Mouse (Mus musculus): ENCODE results near the gene Gsta2. TPM values are rescaled to one million over a fixed set of nuclear protein-coding genes. Genes with fewer than 3 reads are reported as not detected.
"Not testable (repeated sequence)": the region's sequence is repeated elsewhere in the genome, so short reads cannot be mapped to it uniquely, and the experiment has no call there.

Gene Gsta2
- polyA plus RNA-seq, 1 experiment from 2014 or later = 15.4 TPM

GRCm38 (mm10) chr9:78363374-78363773 lies 7.8 kb upstream of the Gsta2 start:
- Histone ChIP-seq H3K4me1 (no peaks in the 10 kb centered on the region), H3K27ac (no peak overlapping the region), H3K9ac (no peak overlapping the region), H3K4me3 (no peak overlapping the region), H3K4me2 (no peak overlapping the region), H3K36me3 (no peaks in the 10 kb centered on the region), H3K9me3 (no peaks in the 10 kb centered on the region), H3K27me3 (no peaks in the 10 kb centered on the region)
- no peak for ATAC-seq (ENCODE audit: insufficient number of reproducible peaks, low FRiP score, low TSS enrichment, low read depth)
- 49% methylated on average over 6 of the region's 6 CpGs for WGBS

GRCm38 (mm10) chr9:78360484-78360872 lies 4.9 kb upstream of the Gsta2 start:
- WGBS = 53% methylated on average over 2 of the region's 2 CpGs
- Histone ChIP-seq H3K9ac (no peak overlapping the region), H3K4me1 (no peaks in the 10 kb centered on the region), H3K36me3 (no peaks in the 10 kb centered on the region), H3K9me3 (no peaks in the 10 kb centered on the region), H3K4me2 (no peak overlapping the region), H3K27me3 (no peaks in the 10 kb centered on the region), H3K4me3 (no peak overlapping the region), H3K27ac (no peak overlapping the region)
- ATAC-seq (ENCODE audit: insufficient number of reproducible peaks, low FRiP score, low TSS enrichment, low read depth) = no peak

DNA sequence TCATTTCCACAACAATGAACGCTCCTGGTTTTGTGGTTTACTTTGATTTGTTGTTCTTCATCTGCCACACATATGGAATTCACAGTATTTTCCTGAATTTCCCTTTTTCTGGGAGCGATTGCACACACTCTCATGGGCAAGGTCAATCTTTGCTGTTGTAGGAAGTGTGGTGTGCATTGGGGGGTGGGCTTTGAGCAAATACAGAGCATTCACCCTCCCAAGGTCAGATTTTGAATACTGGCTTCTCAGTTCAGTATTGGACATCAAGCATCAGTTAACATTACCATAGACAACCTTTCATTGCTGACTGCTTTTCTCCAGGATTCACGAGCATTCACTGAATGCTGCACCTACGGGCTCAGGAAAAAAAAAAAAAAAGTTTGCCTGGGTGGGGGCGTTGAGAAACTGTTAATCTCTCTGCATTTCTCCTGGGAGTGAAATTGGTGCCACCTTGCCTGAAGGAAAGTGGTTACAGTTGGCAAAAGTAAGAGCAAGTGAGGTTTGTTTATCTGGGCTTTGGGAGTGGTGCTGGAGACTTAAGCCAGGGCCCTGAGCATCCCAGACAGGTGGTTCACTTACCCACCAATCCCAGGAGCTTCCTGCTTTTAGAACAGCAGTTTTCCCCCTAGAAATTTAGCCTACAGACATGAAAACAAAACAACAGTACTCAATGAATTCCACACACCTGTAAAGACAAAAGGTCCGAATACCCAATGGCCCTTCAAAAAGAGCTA lies 4.3 kb upstream of the Gsta2 start:
- Histone ChIP-seq H3K4me2 (no peak overlapping the region), H3K4me1 (no peaks in the 10 kb centered on the region), H3K27me3 (no peaks in the 10 kb centered on the region), H3K36me3 (no peaks in the 10 kb centered on the region), H3K27ac (no peak overlapping the region), H3K4me3 (no peak overlapping the region), H3K9me3 (no peaks in the 10 kb centered on the region), H3K9ac (no peak overlapping the region)
- 75% methylated on average over 6 of the region's 6 CpGs for WGBS
- no peak for ATAC-seq (ENCODE audit: insufficient number of reproducible peaks, low FRiP score, low TSS enrichment, low read depth)

GRCm38 (mm10) chr9:78358053-78358452 lies 2.5 kb upstream of the Gsta2 start:
- Histone ChIP-seq H3K27ac (no peak overlapping the region), H3K4me2 (no peak overlapping the region), H3K27me3 (no peaks in the 10 kb centered on the region), H3K9me3 (no peaks in the 10 kb centered on the region), H3K4me1 (no peaks in the 10 kb centered on the region), H3K4me3 (no peak overlapping the region), H3K36me3 (no peaks in the 10 kb centered on the region), H3K9ac (no peak overlapping the region)
- 0 out of 2 replicates have a peak, but pooled peaks have one; percentile 30 for ATAC-seq (ENCODE audit: insufficient number of reproducible peaks, low FRiP score, low TSS enrichment, low read depth)
- 11% methylated on average over 9 of the region's 9 CpGs for WGBS

DNA sequence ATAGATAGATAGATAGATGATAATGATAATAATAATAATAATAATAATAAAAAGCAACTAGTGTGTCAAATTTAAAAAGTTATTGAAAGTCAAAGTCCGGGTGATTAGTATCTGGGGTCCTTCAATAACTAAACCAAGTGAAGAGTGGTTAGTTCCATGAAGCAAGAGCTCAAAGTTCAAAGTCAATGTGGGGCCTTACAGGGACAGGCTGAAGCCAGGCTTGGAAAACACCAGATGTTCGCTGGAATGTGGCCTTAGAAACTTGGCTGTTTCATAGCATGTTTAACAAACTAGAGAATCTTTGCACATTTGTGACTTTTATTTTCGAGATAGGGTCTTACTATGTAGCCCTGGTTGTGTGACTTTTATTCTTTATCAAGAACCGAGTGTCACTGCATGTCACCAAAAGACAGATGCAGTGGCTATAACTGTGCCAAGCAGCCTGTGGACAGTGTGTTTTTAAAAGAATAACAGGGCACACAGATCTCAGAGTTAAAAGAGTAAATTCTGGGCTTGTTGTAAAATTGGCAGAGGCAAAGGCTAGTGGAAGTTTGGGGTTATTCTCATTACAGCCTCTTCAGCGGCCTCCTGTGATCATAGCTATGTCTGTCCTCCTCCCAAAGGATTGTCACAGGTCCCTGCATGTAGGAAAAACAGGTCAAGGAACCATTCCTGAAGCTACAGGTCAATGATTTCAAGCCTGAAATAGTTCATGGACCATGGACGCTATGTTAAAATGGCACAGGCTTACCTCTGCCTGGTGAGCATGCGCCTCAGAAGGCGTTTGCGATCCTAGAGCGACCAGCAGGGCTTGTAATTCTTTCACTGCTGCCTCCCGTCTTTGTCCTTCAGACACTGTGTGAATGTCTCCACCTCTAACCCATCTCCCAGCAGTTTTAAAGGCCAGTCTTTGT lies 666 bp downstream of the Gsta2 start:
- H3K27ac ChIP-seq = no peak overlapping the region
- H3K9ac ChIP-seq = no peak overlapping the region
- no peaks in the 10 kb centered on the region for H3K36me3 ChIP-seq
- no peaks in the 10 kb centered on the region for H3K27me3 ChIP-seq
- no peaks in the 10 kb centered on the region for H3K4me1 ChIP-seq
- no peak overlapping the region for H3K4me2 ChIP-seq
- WGBS = 69% methylated on average over 11 of the region's 11 CpGs
- no peak overlapping the region for H3K4me3 ChIP-seq
- H3K9me3 ChIP-seq = no peaks in the 10 kb centered on the region
- ATAC-seq (ENCODE audit: insufficient number of reproducible peaks, low FRiP score, low TSS enrichment, low read depth) = no peak

DNA sequence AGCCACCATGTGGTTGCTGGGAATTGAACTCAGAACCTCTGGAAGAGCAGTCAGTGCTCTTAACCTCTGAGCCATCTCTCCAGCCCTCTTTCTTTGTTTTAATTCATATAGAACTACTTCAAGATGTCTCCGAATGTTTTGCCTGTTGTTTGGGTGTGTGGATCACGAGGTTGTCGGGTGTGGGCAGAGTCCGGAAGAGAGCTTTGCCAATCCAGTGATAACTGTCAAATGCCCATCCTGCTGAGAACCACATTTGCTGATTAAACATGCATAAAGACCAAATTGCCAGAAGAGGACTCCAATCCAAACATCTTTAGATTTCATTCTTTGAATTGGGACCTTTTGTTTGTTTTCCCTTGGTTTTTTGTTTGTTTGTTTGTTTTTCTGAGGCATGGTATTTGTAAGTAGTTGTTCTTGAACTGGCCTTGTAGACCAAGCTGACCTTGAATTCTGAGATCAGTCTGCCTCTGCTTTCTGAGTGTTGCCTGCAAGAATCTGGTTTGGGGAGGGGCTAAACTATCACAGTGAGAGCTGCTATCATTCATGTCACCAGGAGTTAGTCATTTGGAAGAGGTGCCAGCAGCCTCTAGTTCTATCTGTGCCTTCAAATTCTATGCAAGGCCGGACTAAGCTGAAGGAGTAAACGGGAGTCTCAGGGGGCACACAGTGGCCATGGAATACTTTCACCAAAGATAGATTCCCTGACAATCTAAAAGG lies 3.9 kb downstream of the Gsta2 start:
- no peak overlapping the region for H3K4me2 ChIP-seq
- H3K27me3 ChIP-seq = no peaks in the 10 kb centered on the region
- no peak overlapping the region for H3K4me3 ChIP-seq
- no peak overlapping the region for H3K9ac ChIP-seq
- 82% methylated on average over 6 of the region's 6 CpGs for WGBS
- no peak overlapping the region for H3K27ac ChIP-seq
- H3K9me3 ChIP-seq = no peaks in the 10 kb centered on the region
- no peaks in the 10 kb centered on the region for H3K36me3 ChIP-seq
- H3K4me1 ChIP-seq = no peaks in the 10 kb centered on the region
- no peak for ATAC-seq (ENCODE audit: insufficient number of reproducible peaks, low FRiP score, low TSS enrichment, low read depth)

- H3K27me3 ChIP-seq; H3K9ac ChIP-seq; ATAC-seq (ENCODE audit: insufficient number of reproducible peaks, low FRiP score, low TSS enrichment, low read depth); H3K4me3 ChIP-seq; H3K4me2 ChIP-seq; H3K36me3 ChIP-seq; H3K9me3 ChIP-seq; H3K27ac ChIP-seq; H3K4me1 ChIP-seq: not testable (repeated sequence)
These were observed 5.6 kb downstream of the Gsta2 start for GRCm38 (mm10) chr9:78350007-78350406.

DNA sequence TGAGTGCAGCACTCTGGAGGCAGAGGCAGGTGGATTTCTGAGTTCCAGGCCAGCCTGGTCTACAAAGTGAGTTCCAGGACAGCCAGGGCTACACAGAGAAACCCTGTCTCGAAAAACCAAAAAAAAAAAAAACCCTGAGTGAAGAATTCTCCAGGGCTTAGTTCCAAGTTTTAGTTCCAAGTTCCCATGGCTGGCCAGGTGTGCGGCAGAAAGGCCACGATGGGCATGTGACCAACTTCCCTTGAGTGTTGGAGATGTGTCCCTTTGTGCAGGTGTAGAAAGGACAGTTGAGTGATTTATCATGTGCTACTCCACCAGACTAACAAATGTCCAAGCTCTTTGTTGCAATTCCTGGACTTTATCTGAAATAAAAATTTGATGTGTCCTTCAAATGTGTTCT lies 6.4 kb downstream of the Gsta2 start:
- not testable (repeated sequence) for H3K9ac ChIP-seq; H3K4me3 ChIP-seq; H3K27me3 ChIP-seq; H3K36me3 ChIP-seq; H3K27ac ChIP-seq; H3K4me1 ChIP-seq; ATAC-seq (ENCODE audit: insufficient number of reproducible peaks, low FRiP score, low TSS enrichment, low read depth); H3K4me2 ChIP-seq; H3K9me3 ChIP-seq
- 73% methylated on average over 3 of the region's 3 CpGs for WGBS

- not testable (repeated sequence) for H3K27ac ChIP-seq; H3K9ac ChIP-seq; H3K4me3 ChIP-seq; H3K9me3 ChIP-seq; H3K36me3 ChIP-seq; H3K27me3 ChIP-seq; ATAC-seq (ENCODE audit: insufficient number of reproducible peaks, low FRiP score, low TSS enrichment, low read depth); H3K4me1 ChIP-seq; H3K4me2 ChIP-seq
- WGBS = 60% methylated on average over 6 of the region's 6 CpGs
These were observed 7.2 kb downstream of the Gsta2 start for GRCm38 (mm10) chr9:78348206-78349004.

- H3K27ac ChIP-seq = no peak overlapping the region
- H3K4me1 ChIP-seq = no peaks in the 10 kb centered on the region
- H3K27me3 ChIP-seq = no peaks in the 10 kb centered on the region
- H3K4me3 ChIP-seq = no peak overlapping the region
- no peaks in the 10 kb centered on the region for H3K36me3 ChIP-seq
- ATAC-seq (ENCODE audit: insufficient number of reproducible peaks, low FRiP score, low TSS enrichment, low read depth) = 0 out of 2 replicates have a peak, but pooled peaks have one; percentile 30
- H3K9ac ChIP-seq = no peak overlapping the region
- no peaks in the 10 kb centered on the region for H3K9me3 ChIP-seq
- no peak overlapping the region for H3K4me2 ChIP-seq
- WGBS = 61% methylated on average over 3 of the region's 3 CpGs
These were observed 8.6 kb downstream of the Gsta2 start for GRCm38 (mm10) chr9:78347004-78347403.

DNA sequence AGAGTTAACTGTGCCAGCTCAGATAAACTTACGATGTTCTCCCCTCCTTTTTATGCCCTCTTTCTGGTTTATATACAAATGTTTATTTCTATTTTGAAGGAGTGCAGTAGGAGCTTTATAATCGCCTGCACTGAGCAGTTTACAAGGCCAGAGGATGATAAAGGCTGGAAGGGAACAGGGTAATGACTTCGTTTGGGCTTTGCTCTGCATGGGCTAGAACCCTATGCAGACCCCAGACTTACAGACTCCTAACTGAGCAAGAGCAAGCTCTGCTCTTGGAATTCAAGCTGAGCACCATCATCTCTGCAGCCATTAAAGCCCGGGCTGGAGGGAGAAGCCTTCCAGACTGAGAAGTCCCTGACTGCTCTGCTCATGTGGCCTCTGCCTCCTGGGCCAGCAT lies 10.4 kb downstream of the Gsta2 start:
- not testable (repeated sequence) for ATAC-seq (ENCODE audit: insufficient number of reproducible peaks, low FRiP score, low TSS enrichment, low read depth); H3K4me3 ChIP-seq; H3K36me3 ChIP-seq; H3K4me2 ChIP-seq; H3K9ac ChIP-seq; H3K27ac ChIP-seq; H3K4me1 ChIP-seq; H3K9me3 ChIP-seq; H3K27me3 ChIP-seq
- 25% methylated on average over 4 of the region's 4 CpGs for WGBS
